Mouse (Mus musculus) testis, adult 2 months (tissue): ENCODE measurements around the gene Abcb5. TPM values are rescaled to one million over a fixed set of nuclear protein-coding genes. Genes with fewer than 3 reads are reported as not detected.
"Not testable (repeated sequence)": the region's sequence is repeated elsewhere in the genome, so short reads cannot be mapped to it uniquely, and the experiment has no call there.

ENCODE experiments used
- H3K27ac ChIP-seq: fragments of 200-500 bp; 2 replicates; pipeline ENCODE4 v1.5.1; 2012; ENCODE audit warnings: low read depth, low read length; ENCODE audit not compliant: control insufficient read depth, insufficient read depth
- H3K27me3 ChIP-seq: fragments of 200-500 bp; 2 replicates; pipeline ENCODE4 v1.6.1; 2012; ENCODE audit warnings: mild to moderate bottlenecking, low read length, moderate library complexity; ENCODE audit not compliant: control insufficient read depth, insufficient read depth
- H3K36me3 ChIP-seq: fragments of 200-500 bp; 2 replicates; pipeline ENCODE4 v1.6.1; 2012; ENCODE audit warnings: mild to moderate bottlenecking, low read length; ENCODE audit not compliant: control insufficient read depth, insufficient read depth
- H3K4me1 ChIP-seq: fragments of 200-500 bp; 2 replicates; pipeline ENCODE4 v1.6.1; 2012; ENCODE audit warnings: low read length; ENCODE audit not compliant: control insufficient read depth, insufficient read depth
- H3K4me3 ChIP-seq: fragments of 200-500 bp; 2 replicates; pipeline ENCODE4 v1.5.1; 2012; ENCODE audit warnings: low read depth, mild to moderate bottlenecking, low read length, moderate library complexity, mixed read lengths; ENCODE audit not compliant: control insufficient read depth
- CTCF ChIP-seq: fragments of 200-500 bp; IDR thresholded peaks from 2 replicates; pipeline ENCODE4 v1.5.1; 2012; ENCODE audit warnings: low read depth, mild to moderate bottlenecking, inconsistent platforms, low read length, moderate library complexity; ENCODE audit not compliant: control insufficient read depth, insufficient read depth, insufficient replicate concordance
- POLR2A ChIP-seq: fragments of 200-500 bp; IDR thresholded peaks from 2 replicates; pipeline ENCODE4 v1.6.1; 2012; ENCODE audit warnings: low read depth, mild to moderate bottlenecking, inconsistent platforms, low read length, moderate library complexity; ENCODE audit not compliant: control insufficient read depth
- polyA plus RNA-seq: library from polyadenylated mRNA; depleted of rRNA; stranded (reverse); fragments of >200 nt; gene quantifications from 2 replicates; pipeline ENCODE4 v1.2.3, GENCODE M21; 2012; rRNA removed

Abcb5 gene
- polyA plus RNA-seq, result 0.05 and 3.7 TPM in 2 replicates

- Histone ChIP-seq H3K27me3 (no peaks in the 10 kb centered on the region), H3K4me3 (no peak within 1 kb of the TSS), H3K36me3 (no peaks in the 10 kb centered on the region), H3K27ac (no peak within 1 kb of the TSS), H3K4me1 (no peaks in the 10 kb centered on the region)
- no peak for TF ChIP-seq POLR2A
- TF ChIP-seq CTCF, result no peak
These were observed at the start of gene Abcb5 for GRCm38 (mm10) chr12:118966321-118966720. Gene Abcb5, minus strand, starts transcription at chr12:118966421.

- Histone ChIP-seq H3K4me1 (no peaks in the 10 kb centered on the region), H3K27ac (no peak overlapping the region), H3K36me3 (no peaks in the 10 kb centered on the region), H3K27me3 (no peaks in the 10 kb centered on the region), H3K4me3 (no peak overlapping the region)
- TF ChIP-seq POLR2A (no peak), CTCF (no peak)
These were observed 33.0 kb upstream of the Abcb5 start for GRCm38 (mm10) chr12:118999230-118999629.

- Histone ChIP-seq H3K27me3 (no peaks in the 10 kb centered on the region), H3K4me1 (no peaks in the 10 kb centered on the region), H3K36me3 (no peaks in the 10 kb centered on the region), H3K27ac (no peak overlapping the region), H3K4me3 (no peak overlapping the region)
- TF ChIP-seq POLR2A (no peak), CTCF (no peak)
These were observed 28.3 kb upstream of the Abcb5 start for GRCm38 (mm10) chr12:118994328-118995166.

- no peaks in the 10 kb centered on the region for H3K27me3 ChIP-seq
- H3K27ac ChIP-seq, result no peak overlapping the region
- TF ChIP-seq CTCF, result no peak
- no peak for TF ChIP-seq POLR2A
- no peaks in the 10 kb centered on the region for H3K36me3 ChIP-seq
- no peak overlapping the region for H3K4me3 ChIP-seq
- no peaks in the 10 kb centered on the region for H3K4me1 ChIP-seq
These were observed 18.6 kb upstream of the Abcb5 start for GRCm38 (mm10) chr12:118984852-118985251.

GRCm38 (mm10) chr12:118930386-118931318, 35.6 kb downstream of the Abcb5 start:
- no peaks in the 10 kb centered on the region for H3K27me3 ChIP-seq
- H3K4me3 ChIP-seq, result no peak overlapping the region
- H3K4me1 ChIP-seq, result no peaks in the 10 kb centered on the region
- no peak overlapping the region for H3K27ac ChIP-seq
- TF ChIP-seq CTCF (no peak), POLR2A (no peak)
- no peaks in the 10 kb centered on the region for H3K36me3 ChIP-seq

- Histone ChIP-seq H3K36me3 (no peaks in the 10 kb centered on the region), H3K4me1 (no peaks in the 10 kb centered on the region), H3K27ac (no peak overlapping the region), H3K4me3 (no peak overlapping the region), H3K27me3 (no peaks in the 10 kb centered on the region)
- no peak for TF ChIP-seq POLR2A
- no peak for TF ChIP-seq CTCF
These were observed 39.4 kb downstream of the Abcb5 start for GRCm38 (mm10) chr12:118926813-118927281.

- not testable (repeated sequence) for H3K4me3 ChIP-seq
These were observed 42.3 kb downstream of the Abcb5 start for GRCm38 (mm10) chr12:118923874-118924273.

More at GRCm38 (mm10) chr12:118923874-118924273, 42.3 kb downstream of the Abcb5 start:
- not testable (repeated sequence) for H3K27ac ChIP-seq, H3K4me1 ChIP-seq, H3K36me3 ChIP-seq, H3K27me3 ChIP-seq
